Mouse (Mus musculus) testis, adult 2 months (tissue): ENCODE results near the gene Cbwd1.

ENCODE experiments used
- CTCF ChIP-seq: fragments of 200-500 bp; IDR thresholded peaks from 2 replicates; pipeline ENCODE4 v1.5.1; 2012; ENCODE audit warnings: low read depth, mild to moderate bottlenecking, inconsistent platforms, low read length, moderate library complexity; ENCODE audit not compliant: control insufficient read depth, insufficient read depth, insufficient replicate concordance
- POLR2A ChIP-seq: fragments of 200-500 bp; IDR thresholded peaks from 2 replicates; pipeline ENCODE4 v1.6.1; 2012; ENCODE audit warnings: low read depth, mild to moderate bottlenecking, inconsistent platforms, low read length, moderate library complexity; ENCODE audit not compliant: control insufficient read depth

GRCm38 (mm10) chr19:24987355-24987754 lies 25.9 kb upstream of the Cbwd1 start:
- TF ChIP-seq POLR2A (no peak), CTCF (no peak)
